Mouse (Mus musculus): Measurements from ENCODE around the gene Myadm. TPM values are rescaled to one million over a fixed set of nuclear protein-coding genes. Genes with fewer than 3 reads are reported as not detected.

Gene Myadm
- polyA plus RNA-seq, 1 experiment from 2014 or later, result 76.4 TPM

GRCm38 (mm10) chr7:3333542-3333941 lies 44.7 kb downstream of the Myadm start:
- CTCF ChIA-PET, result interaction anchor here (1.0 to 1.1 kb wide), 2 partner anchors 8 to 28 kb away, joined by 3 read pairs; no protein-coding TSS in a partner anchor
- H3K27me3 ChIP-seq, result peaks cover 10% of the 10 kb centered on the region
- POLR2A ChIA-PET, result no interaction called here
- DNase-seq (ENCODE audit: low read depth, low spot score) (no peak), ATAC-seq (no peak)
- TF ChIP-seq CTCF (IDR thresholded peaks at IDR 0.05), result no peak
- in situ Hi-C loops (cut with MboI; ENCODE audit: low pct_unique_long_range_greater_than_20kb), result no loop called here

GRCm38 (mm10) chr7:3336412-3336811 lies 47.5 kb downstream of the Myadm start:
- CTCF ChIA-PET, result interaction anchor here (2.3 kb wide), 1 partner anchor 15 kb away, joined by 7 read pairs; no protein-coding TSS in a partner anchor
- TF ChIP-seq CTCF (IDR thresholded peaks at IDR 0.05), result no peak
- POLR2A ChIA-PET, result no interaction called here
- H3K27me3 ChIP-seq, result peaks cover 10% of the 10 kb centered on the region
- DNase-seq (ENCODE audit: low read depth, low spot score) (no peak), ATAC-seq (no peak)
- in situ Hi-C loops (cut with MboI; ENCODE audit: low pct_unique_long_range_greater_than_20kb), result no loop called here

GRCm38 (mm10) chr7:3338286-3338935 lies 49.5 kb downstream of the Myadm start:
- no peak for TF ChIP-seq CTCF (IDR thresholded peaks at IDR 0.05)
- DNase-seq (ENCODE audit: low read depth, low spot score), result no peak
- peaks cover 10% of the 10 kb centered on the region for H3K27me3 ChIP-seq
- POLR2A ChIA-PET, result no interaction called here
- in situ Hi-C loops (cut with MboI; ENCODE audit: low pct_unique_long_range_greater_than_20kb), result no loop called here
- ATAC-seq, result no peak
- CTCF ChIA-PET, result no interaction called here

- no peak for TF ChIP-seq CTCF (IDR thresholded peaks at IDR 0.05)
- POLR2A ChIA-PET, result no interaction called here
- DNase-seq (ENCODE audit: low read depth, low spot score) (no peak), ATAC-seq (no peak)
- in situ Hi-C loops (cut with MboI; ENCODE audit: low pct_unique_long_range_greater_than_20kb), result no loop called here
- CTCF ChIA-PET, result no interaction called here
- H3K27me3 ChIP-seq, result peaks cover 5% of the 10 kb centered on the region
Observed at GRCm38 (mm10) chr7:3339010-3339409, 50.1 kb downstream of the Myadm start.

- H3K27me3 ChIP-seq, result no peaks in the 10 kb centered on the region
- ChIA-PET CTCF (no interaction called here), POLR2A (no interaction called here)
- DNase-seq (ENCODE audit: low read depth, low spot score), result no peak
- no peak for TF ChIP-seq CTCF (IDR thresholded peaks at IDR 0.05)
- ATAC-seq, result no peak
- in situ Hi-C loops (cut with MboI; ENCODE audit: low pct_unique_long_range_greater_than_20kb), result no loop called here
Observed at GRCm38 (mm10) chr7:3343861-3344260, 55.0 kb downstream of the Myadm start.

DNA sequence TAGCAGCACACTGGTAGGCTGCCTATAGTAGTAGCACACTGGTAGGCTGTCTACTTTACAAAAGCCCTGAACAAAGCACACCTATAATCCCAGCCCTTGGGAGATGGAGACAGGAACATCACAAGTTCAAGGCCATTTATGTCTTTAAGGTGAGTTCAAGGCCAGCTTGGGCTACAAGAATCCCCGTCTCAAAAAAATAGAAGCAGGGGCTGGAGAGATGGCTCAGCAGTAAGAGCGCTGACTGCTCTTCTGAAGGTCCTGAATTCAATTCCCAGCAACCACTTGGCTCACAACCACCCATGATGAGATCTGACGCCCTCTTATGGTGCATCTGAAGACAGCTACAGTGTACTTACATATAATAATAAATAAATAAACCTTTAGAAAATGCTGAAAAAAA lies 56.4 kb downstream of the Myadm start:
- H3K27me3 ChIP-seq, result no peaks in the 10 kb centered on the region
- no peak for ATAC-seq
- no peak for TF ChIP-seq CTCF (IDR thresholded peaks at IDR 0.05)
- ChIA-PET CTCF (no interaction called here), POLR2A (no interaction called here)
- no peak for DNase-seq (ENCODE audit: low read depth, low spot score)
- in situ Hi-C loops (cut with MboI; ENCODE audit: low pct_unique_long_range_greater_than_20kb), result no loop called here

GRCm38 (mm10) chr7:3347366-3348287 lies 58.7 kb downstream of the Myadm start:
- no peaks in the 10 kb centered on the region for H3K27me3 ChIP-seq
- TF ChIP-seq CTCF (IDR thresholded peaks at IDR 0.05), result no peak
- DNase-seq (ENCODE audit: low read depth, low spot score), result no peak
- CTCF ChIA-PET, result no interaction called here
- no peak for ATAC-seq
- POLR2A ChIA-PET, result no interaction called here
- in situ Hi-C loops (cut with MboI; ENCODE audit: low pct_unique_long_range_greater_than_20kb), result no loop called here

GRCm38 (mm10) chr7:3348326-3348725 lies 59.4 kb downstream of the Myadm start:
- POLR2A ChIA-PET, result no interaction called here

GRCm38 (mm10) chr7:3349775-3350174 lies 60.9 kb downstream of the Myadm start:
- ChIA-PET CTCF (no interaction called here), POLR2A (no interaction called here)
- in situ Hi-C loops (cut with MboI; ENCODE audit: low pct_unique_long_range_greater_than_20kb), result no loop called here
- ATAC-seq (no peak), DNase-seq (ENCODE audit: low read depth, low spot score) (no peak)
- no peaks in the 10 kb centered on the region for H3K27me3 ChIP-seq
- TF ChIP-seq CTCF (IDR thresholded peaks at IDR 0.05), result no peak

More at GRCm38 (mm10) chr7:3348326-3348725, 59.4 kb downstream of the Myadm start:
- no peaks in the 10 kb centered on the region for H3K27me3 ChIP-seq
- ATAC-seq (no peak), DNase-seq (ENCODE audit: low read depth, low spot score) (no peak)
- CTCF ChIA-PET, result no interaction called here
- TF ChIP-seq CTCF (IDR thresholded peaks at IDR 0.05), result no peak
- in situ Hi-C loops (cut with MboI; ENCODE audit: low pct_unique_long_range_greater_than_20kb), result no loop called here

Other genes with a start within 250 kb of the Myadm start
- gene AU018091, start 119.9 kb upstream of the Myadm start, polyA plus RNA-seq (2021), result 0.04 TPM
- not detected for gene Nlrp12, start 39.3 kb upstream of the Myadm start, polyA plus RNA-seq (2021)
- 4.7 TPM for gene Prkcg, start 99 bp downstream of the Myadm start, polyA plus RNA-seq (2021)
- 5.2 TPM for gene Cacng7, start 43.9 kb downstream of the Myadm start, polyA plus RNA-seq (2021)
- gene Cacng8, start 101.6 kb downstream of the Myadm start, polyA plus RNA-seq (2021), result 1.7 TPM
- gene Cacng6, start 135.1 kb downstream of the Myadm start, polyA plus RNA-seq (2021), result not detected
- not detected for gene Tarm1, start 213.5 kb downstream of the Myadm start, polyA plus RNA-seq (2021)